Comparison of ENCODE assay signal across 27 mouse cellular contexts in genomic region chrX:109112885-109113284, GRCm38 (mm10). TPM values are rescaled to one million over a fixed set of nuclear protein-coding genes. Genes with fewer than 3 reads are reported as not detected.
A peak's percentile ranks its signal among the peaks of the same experiment; 100 is the strongest.
DNase-seq lines count a peak whose midpoint lies in the region; ATAC-seq and TF ChIP-seq lines count a peak whose summit lies in the region.
"Had no signal": no experiment of that assay in that cellular context is flagged by ENCODE, and none has a peak within 500 bp of the region (broad histone marks: within the 10 kb centered on the region; RNA-seq: fewer than 3 reads in every experiment).

No protein-coding gene starts in this region.

- TF ChIP-seq CTCF in forebrain, postnatal 0 days (IDR thresholded peaks at IDR 0.05; ENCODE audit: low read depth): no peak

- peaks cover 3% of the 10 kb centered on the region; the same call in 1 of the 2 replicates for H3K4me1 ChIP-seq in forebrain, embryonic 14.5 days (ENCODE audit: control insufficient read depth, insufficient read depth, low read length)
- no peaks in the 10 kb centered on the region for H3K4me1 ChIP-seq in forebrain, postnatal 0 days (ENCODE audit: insufficient read depth)
- peaks cover 3% of the 10 kb centered on the region; the same call in 1 of the 2 replicates for H3K4me1 ChIP-seq in hindbrain, embryonic 13.5 days (replicated peaks)
- no peaks in the 10 kb centered on the region; the same call in 1 of the 2 replicates for H3K4me1 ChIP-seq in hindbrain, embryonic 14.5 days (replicated peaks; ENCODE audit: control insufficient read depth, insufficient read depth, low read length)
- 0 out of 2 replicates have a peak, but pooled peaks cover 6% of the 10 kb centered on the region for H3K4me1 ChIP-seq in midbrain, embryonic 15.5 days
- peaks cover 10% of the 10 kb centered on the region for H3K4me1 ChIP-seq in midbrain, embryonic 10.5 days
- H3K4me1 ChIP-seq: embryonic facial prominence, embryonic 12.5 days; embryonic facial prominence, embryonic 15.5 days had no signal

- ATAC-seq in forebrain, embryonic 14.5 days: peak; percentile 68
- no peak for ATAC-seq in forebrain, postnatal 0 days
- ATAC-seq in hindbrain, embryonic 13.5 days (ENCODE audit: low FRiP score): no peak
- ATAC-seq in hindbrain, embryonic 14.5 days (ENCODE audit: low FRiP score): no peak
- ATAC-seq in midbrain, embryonic 15.5 days (replicated peaks): peak; percentile 50; the same call in 1 of the 2 replicates
- ATAC-seq: intestine, embryonic 16.5 days; Patski had no signal

- H3K4me3 ChIP-seq in forebrain, embryonic 14.5 days (ENCODE audit: low read depth, low read length): no peak overlapping the region
- H3K4me3 ChIP-seq in forebrain, postnatal 0 days (ENCODE audit: low read depth, low read length): no peak overlapping the region
- no peak overlapping the region for H3K4me3 ChIP-seq in hindbrain, embryonic 13.5 days
- H3K4me3 ChIP-seq in hindbrain, embryonic 14.5 days (replicated peaks; ENCODE audit: low read length): no peak overlapping the region
- H3K4me3 ChIP-seq in midbrain, embryonic 15.5 days: no peak overlapping the region
- no peak overlapping the region for H3K4me3 ChIP-seq in midbrain, embryonic 10.5 days
- H3K4me3 ChIP-seq: embryonic facial prominence, embryonic 12.5 days; embryonic facial prominence, embryonic 15.5 days; heart, adult 2 months; heart, embryonic 10.5 days; heart, embryonic 13.5 days had no signal

- no peak overlapping the region for H3K27ac ChIP-seq in forebrain, embryonic 14.5 days (ENCODE audit: low read depth, low read length)
- H3K27ac ChIP-seq in forebrain, postnatal 0 days (ENCODE audit: low read depth, low read length): no peak overlapping the region
- peak overlapping the region; percentile 40; the same call in 1 of the 2 replicates for H3K27ac ChIP-seq in hindbrain, embryonic 13.5 days
- H3K27ac ChIP-seq in hindbrain, embryonic 14.5 days: no peak overlapping the region
- H3K27ac ChIP-seq in midbrain, embryonic 15.5 days: no peak overlapping the region
- no peak overlapping the region for H3K27ac ChIP-seq in midbrain, embryonic 10.5 days (replicated peaks)
- H3K27ac ChIP-seq: embryonic facial prominence, embryonic 12.5 days; embryonic facial prominence, embryonic 15.5 days; heart, adult 2 months; heart, embryonic 10.5 days; heart, embryonic 13.5 days had no signal

- no peaks in the 10 kb centered on the region for H3K9me3 ChIP-seq in forebrain, embryonic 14.5 days (replicated peaks; ENCODE audit: control insufficient read depth, low read length)
- H3K9me3 ChIP-seq in forebrain, postnatal 0 days (ENCODE audit: low read length): no peaks in the 10 kb centered on the region
- no peaks in the 10 kb centered on the region for H3K9me3 ChIP-seq in hindbrain, embryonic 13.5 days
- H3K9me3 ChIP-seq in hindbrain, embryonic 14.5 days (ENCODE audit: control insufficient read depth, low read length): no peaks in the 10 kb centered on the region
- H3K9me3 ChIP-seq in midbrain, embryonic 15.5 days: no peaks in the 10 kb centered on the region
- no peaks in the 10 kb centered on the region for H3K9me3 ChIP-seq in midbrain, embryonic 10.5 days (replicated peaks)
- H3K9me3 ChIP-seq: embryonic facial prominence, embryonic 12.5 days; embryonic facial prominence, embryonic 15.5 days; G1E; heart, embryonic 10.5 days; heart, embryonic 13.5 days had no signal

- H3K27me3 ChIP-seq in forebrain, embryonic 14.5 days (replicated peaks; ENCODE audit: control insufficient read depth, insufficient read depth, low read length): no peaks in the 10 kb centered on the region
- no peaks in the 10 kb centered on the region for H3K27me3 ChIP-seq in forebrain, postnatal 0 days (ENCODE audit: insufficient read depth, low read length)
- no peaks in the 10 kb centered on the region for H3K27me3 ChIP-seq in hindbrain, embryonic 13.5 days
- no peaks in the 10 kb centered on the region for H3K27me3 ChIP-seq in hindbrain, embryonic 14.5 days (ENCODE audit: control insufficient read depth, insufficient read depth, low read length)
- no peaks in the 10 kb centered on the region for H3K27me3 ChIP-seq in midbrain, embryonic 15.5 days (replicated peaks)
- no peaks in the 10 kb centered on the region for H3K27me3 ChIP-seq in midbrain, embryonic 10.5 days (ENCODE audit: low read depth, poor library complexity, severe bottlenecking)
- H3K27me3 ChIP-seq: CH12.LX; embryonic facial prominence, embryonic 12.5 days; embryonic facial prominence, embryonic 15.5 days; heart, embryonic 13.5 days had no signal

- no peaks in the 10 kb centered on the region for H3K36me3 ChIP-seq in forebrain, embryonic 14.5 days (ENCODE audit: control insufficient read depth, insufficient read depth, low read length)
- no peaks in the 10 kb centered on the region for H3K36me3 ChIP-seq in forebrain, postnatal 0 days (ENCODE audit: insufficient read depth)
- H3K36me3 ChIP-seq in hindbrain, embryonic 13.5 days: no peaks in the 10 kb centered on the region
- no peaks in the 10 kb centered on the region for H3K36me3 ChIP-seq in hindbrain, embryonic 14.5 days (replicated peaks; ENCODE audit: control insufficient read depth, insufficient read depth)
- no peaks in the 10 kb centered on the region for H3K36me3 ChIP-seq in midbrain, embryonic 15.5 days (replicated peaks)
- no peaks in the 10 kb centered on the region for H3K36me3 ChIP-seq in midbrain, embryonic 10.5 days
- H3K36me3 ChIP-seq: embryonic facial prominence, embryonic 12.5 days; embryonic facial prominence, embryonic 15.5 days; heart, embryonic 10.5 days; heart, embryonic 13.5 days had no signal

- H3K4me2 ChIP-seq in forebrain, embryonic 14.5 days (ENCODE audit: low read length): no peak overlapping the region
- H3K4me2 ChIP-seq in forebrain, postnatal 0 days (ENCODE audit: low read depth): no peak overlapping the region
- H3K4me2 ChIP-seq in hindbrain, embryonic 13.5 days: no peak overlapping the region
- no peak overlapping the region for H3K4me2 ChIP-seq in hindbrain, embryonic 14.5 days (replicated peaks)
- H3K4me2 ChIP-seq in midbrain, embryonic 15.5 days: no peak overlapping the region
- H3K4me2 ChIP-seq: embryonic facial prominence, embryonic 12.5 days; embryonic facial prominence, embryonic 15.5 days had no signal

- no peak overlapping the region for H3K9ac ChIP-seq in forebrain, embryonic 14.5 days (ENCODE audit: low read length)
- no peak overlapping the region for H3K9ac ChIP-seq in forebrain, postnatal 0 days
- no peak overlapping the region for H3K9ac ChIP-seq in hindbrain, embryonic 13.5 days
- H3K9ac ChIP-seq in hindbrain, embryonic 14.5 days: no peak overlapping the region
- H3K9ac ChIP-seq in midbrain, embryonic 15.5 days: no peak overlapping the region
- H3K9ac ChIP-seq: embryonic facial prominence, embryonic 12.5 days; embryonic facial prominence, embryonic 15.5 days; heart, embryonic 13.5 days had no signal

- 50% methylated on average over 1 of the region's 1 CpGs for WGBS in forebrain, embryonic 14.5 days
- 66% methylated on average over 1 of the region's 1 CpGs for WGBS in forebrain, postnatal 0 days
- 59% methylated on average over 1 of the region's 1 CpGs for WGBS in hindbrain, embryonic 13.5 days
- 29% methylated on average over 1 of the region's 1 CpGs for WGBS in hindbrain, embryonic 14.5 days
- 38% methylated on average over 1 of the region's 1 CpGs for WGBS in midbrain, embryonic 15.5 days
- 68% methylated on average over 1 of the region's 1 CpGs for WGBS in midbrain, embryonic 10.5 days

- peak; percentile 29 for DNase-seq in forebrain, embryonic 14.5 days (ENCODE audit: low spot score)
- no peak for DNase-seq in forebrain, postnatal 0 days
- no peak for DNase-seq in hindbrain, embryonic 14.5 days (ENCODE audit: low spot score)
- no peak for DNase-seq in midbrain, embryonic 10.5 days (ENCODE audit: low spot score)
- DNase-seq in induced T-regulatory cell, adult 2 months (ENCODE audit: low read depth): peak; percentile 20
- DNase-seq: adrenal gland, postnatal 10 days; adrenal gland, postnatal 36 days; B cell, adult 2 months; cerebellum, adult 11 months; cerebellum, adult 2 months; cerebellum, adult 9-11 months; cerebellum, postnatal 25 days; gastrocnemius, postnatal 10 days; gastrocnemius, postnatal 36 days; heart, adult 2 months; heart, postnatal 14 days; heart, postnatal 4 days had no signal

RNA-seq across cellular contexts. Expression of gene Sh3bgrl, which starts 17.7 kb away (rescaled TPM):
- 99.3 and 152 TPM in 2 replicates for polyA plus RNA-seq in forebrain, embryonic 14.5 days (2014; fragmentation: Nextera tagmentation; extraction: Ambion mirVana)
- total RNA-seq in forebrain, postnatal 0 days (2014; rRNA removed): 190 and 193 TPM in 2 replicates
- 78.2 and 213 TPM in 2 replicates for polyA plus RNA-seq in forebrain, postnatal 0 days (2015; fragmentation: Nextera tagmentation; extraction: Ambion mirVana)
- polyA plus RNA-seq in hindbrain, embryonic 13.5 days (2015; fragmentation: Nextera tagmentation; extraction: Ambion mirVana): 224 and 230 TPM in 2 replicates
- polyA plus RNA-seq in hindbrain, embryonic 14.5 days (2014; fragmentation: Nextera tagmentation; extraction: Ambion mirVana): 161 and 184 TPM in 2 replicates
- 181 and 195 TPM in 2 replicates for polyA plus RNA-seq in midbrain, embryonic 15.5 days (2015; fragmentation: Nextera tagmentation; extraction: Ambion mirVana)
- polyA plus RNA-seq in midbrain, embryonic 10.5 days (2016; fragmentation: Nextera tagmentation; extraction: Ambion mirVana): 148 and 175 TPM in 2 replicates

Comparison
In these comparisons a context has a peak if more than half of its experiments do, and no peak if none do; other contexts are left out.
1. ATAC-seq: peak in forebrain, embryonic 14.5 days (single experiment) and midbrain, embryonic 15.5 days (single experiment); none in forebrain, postnatal 0 days (single experiment), hindbrain, embryonic 13.5 days (single experiment) and hindbrain, embryonic 14.5 days (single experiment).
2. DNase-seq: peak in forebrain, embryonic 14.5 days (single experiment) and induced T-regulatory cell, adult 2 months (single experiment); none in forebrain, postnatal 0 days (single experiment), hindbrain, embryonic 14.5 days (single experiment) and midbrain, embryonic 10.5 days (single experiment).